Mouse (Mus musculus): ENCODE results near the gene Tub.

GRCm38 (mm10) chr7:108991207-108991606 lies 41.1 kb downstream of the Tub start:
- no peak for TF ChIP-seq CTCF (IDR thresholded peaks at IDR 0.05; ENCODE audit: low read depth, low read length)
- TF ChIP-seq GATA1 (IDR thresholded peaks at IDR 0.05; ENCODE audit: borderline replicate concordance, low read length), result no peak
- no peak for TF ChIP-seq POLR2AphosphoS5 (IDR thresholded peaks at IDR 0.05; ENCODE audit: insufficient replicate concordance, low read depth, low read length)

Measured in G1E (cell line).